Mouse (Mus musculus): ENCODE data around the gene Atox1. TPM values are rescaled to one million over a fixed set of nuclear protein-coding genes. Genes with fewer than 3 reads are reported as not detected.

The Atox1 gene
- total and polyA plus RNA-seq, 3 experiments = 258 to 365 TPM; not detected in 1

DNA sequence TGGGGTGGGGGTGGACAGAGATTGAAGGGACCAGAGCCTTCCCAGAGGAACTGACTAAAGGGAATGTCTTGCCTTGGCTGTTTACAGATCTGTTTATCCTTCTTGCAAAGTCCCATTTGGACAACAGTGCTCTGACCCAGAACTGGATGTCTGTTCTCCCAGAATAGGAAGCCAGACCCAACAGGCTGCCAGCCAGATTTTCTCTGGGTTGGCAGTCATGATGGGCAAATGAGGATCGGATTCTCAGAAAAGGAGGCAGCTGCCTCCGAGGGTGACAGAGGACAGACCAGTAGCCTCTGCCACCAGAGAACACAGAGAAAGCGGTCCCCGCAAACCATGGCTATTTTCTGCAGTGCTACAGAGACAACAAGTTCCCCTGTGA, 41.8 kb downstream of the Atox1 start:
- TF ChIP-seq MYC (IDR thresholded peaks at IDR 0.05; ENCODE audit: low read depth, low read length) (no peak), ZMIZ1 (IDR thresholded peaks at IDR 0.05; ENCODE audit: low read depth, low read length) (no peak), GABPA (IDR thresholded peaks at IDR 0.05; ENCODE audit: low read depth, low read length) (no peak), MYB (IDR thresholded peaks at IDR 0.05; ENCODE audit: low read depth, low read length) (no peak), ZNF384 (IDR thresholded peaks at IDR 0.05; ENCODE audit: low read depth, low read length) (no peak), ETS1 (IDR thresholded peaks at IDR 0.05; ENCODE audit: low read depth, low read length) (no peak), CTCF (IDR thresholded peaks at IDR 0.05 in 2 of 3, conservative IDR thresholded peaks at IDR 0.05 in 1 of 3; ENCODE audit: control insufficient read depth in 1 of 3, insufficient read depth in 1 of 3, low read depth in 2 of 3, low read length in 3 of 3, poor library complexity in 1 of 3, severe bottlenecking in 1 of 3) (no peak), MXI1 (IDR thresholded peaks at IDR 0.05; ENCODE audit: low read depth, low read length) (no peak), EP300 (IDR thresholded peaks at IDR 0.05; ENCODE audit: low read depth in 1 of 2, low read length in 2 of 2) (no peak), E2F4 (IDR thresholded peaks at IDR 0.05; ENCODE audit: borderline replicate concordance, low read depth, low read length) (no peak)
- peaks cover 0 to 5% of the 10 kb centered on the region in 2 experiments; a peak in 3 of 4 replicates for H3K27me3 ChIP-seq (ENCODE audit: control insufficient read depth in 1 of 2, insufficient read depth in 2 of 2, low read length in 2 of 2)
- H3K9me3 ChIP-seq (replicated peaks; ENCODE audit: insufficient read depth, low read length) = no peaks in the 10 kb centered on the region
- H3K9ac ChIP-seq (ENCODE audit: control insufficient read depth, low read depth, low read length, poor library complexity, severe bottlenecking) = no peak overlapping the region
- no peaks in the 10 kb centered on the region for H3K36me3 ChIP-seq (ENCODE audit: control insufficient read depth in 1 of 2, insufficient read depth in 2 of 2, low read length in 2 of 2)
- peaks cover 0 to 5% of the 10 kb centered on the region in 2 experiments; a peak in 1 of 4 replicates for H3K4me1 ChIP-seq (ENCODE audit: control insufficient read depth in 1 of 2, insufficient read depth in 2 of 2, low read length in 2 of 2)
- no peak for DNase-seq (ENCODE audit: low read depth, low spot score)
- H3K27ac ChIP-seq (ENCODE audit: control insufficient read depth, low read depth, low read length) = no peak overlapping the region
- no peak overlapping the region for H3K4me3 ChIP-seq (ENCODE audit: control insufficient read depth in 1 of 2, insufficient read depth in 1 of 2, low read depth in 2 of 2, low read length in 2 of 2)
- no peaks in the 10 kb centered on the region for H3K79me2 ChIP-seq (ENCODE audit: control insufficient read depth, insufficient read depth, low read length, poor library complexity)

DNA sequence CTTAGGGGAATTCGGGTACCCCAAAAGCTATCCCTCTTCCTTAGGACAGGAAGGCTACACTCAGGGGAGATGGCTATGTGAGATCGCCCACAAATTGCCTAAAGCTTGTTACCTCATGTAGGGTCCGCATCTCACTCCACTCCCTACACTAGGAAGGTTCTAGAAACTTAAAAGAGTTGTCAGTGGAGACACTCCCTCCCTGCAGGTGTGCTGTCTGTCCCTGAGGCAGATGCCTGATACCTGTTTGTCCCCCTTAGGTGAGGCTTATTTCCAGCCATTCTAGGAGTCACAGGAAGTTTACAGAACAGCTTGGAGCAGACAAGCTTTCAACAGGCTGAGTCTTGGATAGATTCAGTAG, 42.4 kb downstream of the Atox1 start:
- Histone ChIP-seq H3K4me1 (ENCODE audit: control insufficient read depth in 1 of 2, insufficient read depth in 2 of 2, low read length in 2 of 2) (peaks cover 0 to 5% of the 10 kb centered on the region in 2 experiments; a peak in 1 of 4 replicates), H3K27ac (ENCODE audit: control insufficient read depth, low read depth, low read length) (no peak overlapping the region), H3K36me3 (ENCODE audit: control insufficient read depth in 1 of 2, insufficient read depth in 2 of 2, low read length in 2 of 2) (no peaks in the 10 kb centered on the region), H3K9me3 (replicated peaks; ENCODE audit: insufficient read depth, low read length) (no peaks in the 10 kb centered on the region), H3K9ac (ENCODE audit: control insufficient read depth, low read depth, low read length, poor library complexity, severe bottlenecking) (no peak overlapping the region), H3K79me2 (ENCODE audit: control insufficient read depth, insufficient read depth, low read length, poor library complexity) (no peaks in the 10 kb centered on the region), H3K4me3 (ENCODE audit: control insufficient read depth in 1 of 2, insufficient read depth in 1 of 2, low read depth in 2 of 2, low read length in 2 of 2) (no peak overlapping the region), H3K27me3 (ENCODE audit: control insufficient read depth in 1 of 2, insufficient read depth in 2 of 2, low read length in 2 of 2) (peaks cover 0 to 8% of the 10 kb centered on the region in 2 experiments; a peak in 3 of 4 replicates)
- TF ChIP-seq MYB (IDR thresholded peaks at IDR 0.05; ENCODE audit: low read depth, low read length) (no peak), ETS1 (IDR thresholded peaks at IDR 0.05; ENCODE audit: low read depth, low read length) (no peak), ZMIZ1 (IDR thresholded peaks at IDR 0.05; ENCODE audit: low read depth, low read length) (no peak), UBTF (IDR thresholded peaks at IDR 0.05; ENCODE audit: borderline replicate concordance, insufficient read depth, low read depth, low read length) (no peak), MAFK (IDR thresholded peaks at IDR 0.05; ENCODE audit: borderline replicate concordance, low read depth, low read length) (no peak), GATA1 (IDR thresholded peaks at IDR 0.05; ENCODE audit: low read depth, low read length) (no peak), RCOR1 (IDR thresholded peaks at IDR 0.05; ENCODE audit: low read depth, low read length) (no peak), USF1 (IDR thresholded peaks at IDR 0.05; ENCODE audit: low read depth, low read length) (no peak), USF2 (IDR thresholded peaks at IDR 0.05; ENCODE audit: borderline replicate concordance in 1 of 2, insufficient read depth in 1 of 2, low read depth in 1 of 2, low read length in 2 of 2) (no peak), TCF12 (IDR thresholded peaks at IDR 0.05; ENCODE audit: low read depth, low read length) (no peak), EP300 (IDR thresholded peaks at IDR 0.05; ENCODE audit: low read depth in 1 of 2, low read length in 2 of 2) (no peak)
- DNase-seq (ENCODE audit: low read depth, low spot score) = no peak

All from MEL (cell line).